Mouse (Mus musculus) hindbrain, embryonic 16.5 days (tissue): ENCODE measurements around the gene Gipc2. TPM values are rescaled to one million over a fixed set of nuclear protein-coding genes. Genes with fewer than 3 reads are reported as not detected.
A peak's percentile ranks its signal among the peaks of the same experiment; 100 is the strongest.

Experiments
- ATAC-seq: fragments of 200-750 bp; cut with Nextera tagmentation; 2 replicates; pipeline ENCODE4 v1.8.0; 2017; ENCODE audit warnings: moderate TSS enrichment, moderate library complexity
- H3K27ac ChIP-seq: fragments of 300-500 bp; sonication (generic); 2 replicates; pipeline ENCODE4 v1.5.1; 2014; ENCODE audit warnings: low read depth, mild to moderate bottlenecking, control low read depth, low read length, moderate library complexity
- H3K27me3 ChIP-seq: fragments of 300-500 bp; sonication (generic); replicated peaks from 2 replicates; pipeline ENCODE4 v1.6.1; 2014; ENCODE audit warnings: low read length; ENCODE audit not compliant: control insufficient read depth, insufficient read depth
- H3K36me3 ChIP-seq: fragments of 300-500 bp; sonication (generic); 2 replicates; pipeline ENCODE4 v1.6.1; 2014; ENCODE audit warnings: mild to moderate bottlenecking, low read length, moderate library complexity, mixed read lengths; ENCODE audit not compliant: control insufficient read depth, insufficient read depth
- H3K4me1 ChIP-seq: fragments of 300-500 bp; sonication (generic); 2 replicates; pipeline ENCODE4 v1.6.1; 2014; ENCODE audit warnings: low read depth, low read length; ENCODE audit not compliant: control insufficient read depth, insufficient read depth
- H3K4me2 ChIP-seq: fragments of 300-500 bp; sonication (generic); 2 replicates; pipeline ENCODE4 v1.6.1; 2014; ENCODE audit warnings: mild to moderate bottlenecking, low read length, control low read depth, moderate library complexity
- H3K4me3 ChIP-seq: fragments of 300-500 bp; sonication (generic); 2 replicates; pipeline ENCODE4 v1.5.1; 2014; ENCODE audit warnings: mild to moderate bottlenecking, low read length, control low read depth, moderate library complexity
- H3K9ac ChIP-seq: fragments of 300-500 bp; sonication (generic); 2 replicates; pipeline ENCODE4 v1.6.1; 2014; ENCODE audit warnings: low read depth, mild to moderate bottlenecking, control low read depth, low read length, moderate library complexity
- H3K9me3 ChIP-seq: fragments of 300-500 bp; sonication (generic); 2 replicates; pipeline ENCODE4 v1.6.1; 2014; ENCODE audit warnings: mild to moderate bottlenecking, low read length, moderate library complexity; ENCODE audit not compliant: control insufficient read depth
- WGBS: fragments of 180-500 bp; shearing (Covaris S2); extraction: QIAGEN DNeasy Blood & Tissue Kit; methylation state at CpG from one replicate; pipeline ENCODE4 v1.1.7; 2014; 5-methylcytosine and 5-hydroxymethylcytosine counted together
- polyA plus RNA-seq: library from polyadenylated mRNA; unstranded; fragments of >200 nt; fragmentation: Nextera tagmentation; extraction: Ambion mirVana; gene quantifications from 2 replicates; pipeline ENCODE4 v1.2.1, GENCODE M21; 2015

Gipc2 gene
- polyA plus RNA-seq, 1 experiment from 2014 or later: 11.9 TPM

GRCm38 (mm10) chr3:152160607-152161006 is 5.4 kb downstream of the Gipc2 start:
- Histone ChIP-seq H3K36me3 (no peaks in the 10 kb centered on the region), H3K4me1 (0 out of 2 replicates have a peak, but pooled peaks cover 3% of the 10 kb centered on the region), H3K27me3 (no peaks in the 10 kb centered on the region), H3K9ac (no peak overlapping the region), H3K4me2 (no peak overlapping the region), H3K27ac (no peak overlapping the region), H3K4me3 (no peak overlapping the region), H3K9me3 (no peaks in the 10 kb centered on the region)
- ATAC-seq: no peak
- WGBS: 77% methylated on average over 4 of the region's 4 CpGs

GRCm38 (mm10) chr3:152159321-152159720 is 6.7 kb downstream of the Gipc2 start:
- 0 out of 2 replicates have a peak, but pooled peaks have one; percentile 3 for ATAC-seq

GRCm38 (mm10) chr3:152158344-152159291 is 7.4 kb downstream of the Gipc2 start:
- Histone ChIP-seq H3K4me2 (no peak overlapping the region), H3K4me1 (no peaks in the 10 kb centered on the region), H3K27ac (no peak overlapping the region), H3K27me3 (no peaks in the 10 kb centered on the region), H3K4me3 (no peak overlapping the region), H3K36me3 (no peaks in the 10 kb centered on the region), H3K9ac (no peak overlapping the region), H3K9me3 (no peaks in the 10 kb centered on the region)
- WGBS: 57% methylated on average over 10 of the region's 10 CpGs
- peak; percentile 40 for ATAC-seq

More at GRCm38 (mm10) chr3:152159321-152159720, 6.7 kb downstream of the Gipc2 start:
- no peaks in the 10 kb centered on the region for H3K36me3 ChIP-seq
- H3K9ac ChIP-seq: no peak overlapping the region
- H3K9me3 ChIP-seq: no peaks in the 10 kb centered on the region
- H3K4me3 ChIP-seq: no peak overlapping the region
- H3K4me2 ChIP-seq: no peak overlapping the region
- H3K4me1 ChIP-seq: no peaks in the 10 kb centered on the region
- no peaks in the 10 kb centered on the region for H3K27me3 ChIP-seq
- H3K27ac ChIP-seq: no peak overlapping the region

- Histone ChIP-seq H3K4me2 (no peak overlapping the region), H3K27ac (no peak overlapping the region), H3K36me3 (no peaks in the 10 kb centered on the region), H3K9me3 (no peaks in the 10 kb centered on the region), H3K4me3 (no peak overlapping the region), H3K9ac (no peak overlapping the region), H3K4me1 (no peaks in the 10 kb centered on the region), H3K27me3 (no peaks in the 10 kb centered on the region)
- WGBS: 81% methylated on average over 23 of the region's 23 CpGs
- ATAC-seq: no peak
Measured at GRCm38 (mm10) chr3:152156816-152157496, 9.1 kb downstream of the Gipc2 start.

GRCm38 (mm10) chr3:152155296-152155948 is 10.6 kb downstream of the Gipc2 start:
- no peak overlapping the region for H3K27ac ChIP-seq
- no peaks in the 10 kb centered on the region for H3K4me1 ChIP-seq
- no peaks in the 10 kb centered on the region for H3K9me3 ChIP-seq
- H3K27me3 ChIP-seq: no peaks in the 10 kb centered on the region
- H3K36me3 ChIP-seq: no peaks in the 10 kb centered on the region
- no peak overlapping the region for H3K4me3 ChIP-seq
- 34% methylated on average over 11 of the region's 11 CpGs for WGBS
- no peak overlapping the region for H3K9ac ChIP-seq
- no peak overlapping the region for H3K4me2 ChIP-seq
- ATAC-seq: no peak

GRCm38 (mm10) chr3:152154095-152154494 is 11.9 kb downstream of the Gipc2 start:
- no peak overlapping the region for H3K4me2 ChIP-seq
- no peaks in the 10 kb centered on the region for H3K36me3 ChIP-seq
- H3K27me3 ChIP-seq: no peaks in the 10 kb centered on the region
- no peak overlapping the region for H3K9ac ChIP-seq
- no peak overlapping the region for H3K27ac ChIP-seq
- ATAC-seq: no peak
- WGBS: 94% methylated on average over 5 of the region's 5 CpGs
- H3K4me1 ChIP-seq: no peaks in the 10 kb centered on the region
- H3K4me3 ChIP-seq: no peak overlapping the region
- H3K9me3 ChIP-seq: no peaks in the 10 kb centered on the region

GRCm38 (mm10) chr3:152153152-152153551 is 12.9 kb downstream of the Gipc2 start:
- 92% methylated on average over 2 of the region's 2 CpGs for WGBS
- H3K9me3 ChIP-seq: no peaks in the 10 kb centered on the region
- no peaks in the 10 kb centered on the region for H3K27me3 ChIP-seq
- H3K36me3 ChIP-seq: no peaks in the 10 kb centered on the region
- H3K4me1 ChIP-seq: no peaks in the 10 kb centered on the region
- H3K9ac ChIP-seq: no peak overlapping the region
- no peak overlapping the region for H3K4me3 ChIP-seq
- ATAC-seq: no peak
- no peak overlapping the region for H3K4me2 ChIP-seq
- no peak overlapping the region for H3K27ac ChIP-seq

GRCm38 (mm10) chr3:152152483-152152804 is 13.6 kb downstream of the Gipc2 start:
- Histone ChIP-seq H3K4me1 (no peaks in the 10 kb centered on the region), H3K4me3 (no peak overlapping the region), H3K9me3 (no peaks in the 10 kb centered on the region), H3K36me3 (no peaks in the 10 kb centered on the region), H3K9ac (no peak overlapping the region), H3K27ac (no peak overlapping the region), H3K4me2 (no peak overlapping the region), H3K27me3 (no peaks in the 10 kb centered on the region)
- 96% methylated on average over 1 of the region's 1 CpGs for WGBS
- no peak for ATAC-seq
